Mouse (Mus musculus): ENCODE results near the gene Fzr1. TPM values are rescaled to one million over a fixed set of nuclear protein-coding genes. Genes with fewer than 3 reads are reported as not detected.

The Fzr1 gene
- polyA plus RNA-seq, 1 experiment from 2014 or later = 146 TPM

GRCm38 (mm10) chr10:81356991-81357844, 21.1 kb downstream of the Fzr1 start, which contains the start of gene Mfsd12:
Gene Mfsd12, plus strand, starts transcription at chr10:81357491.
- WGBS = 2% methylated on average over 64 of the region's 79 CpGs
- H3K27ac ChIP-seq (replicated peaks) = peak within 1 kb of the TSS; percentile 63
- peak within 1 kb of the TSS; percentile 73 for H3K4me3 ChIP-seq (replicated peaks)
- H3K27me3 ChIP-seq (replicated peaks) = no peaks in the 10 kb centered on the region
- H3K9ac ChIP-seq (replicated peaks) = peak within 1 kb of the TSS; percentile 76
- no peaks in the 10 kb centered on the region for H3K9me3 ChIP-seq (replicated peaks)
- H3K36me3 ChIP-seq = peaks cover 7% of the 10 kb centered on the region; the same call in 1 of the 2 replicates
- H3K4me1 ChIP-seq = peaks cover 42% of the 10 kb centered on the region
- peak within 1 kb of the TSS; percentile 85 for H3K4me2 ChIP-seq
- peak; percentile 93 for ATAC-seq (ENCODE audit: low FRiP score)

GRCm38 (mm10) chr10:81356352-81356990, 21.8 kb downstream of the Fzr1 start:
- Histone ChIP-seq H3K4me1 (peaks cover 42% of the 10 kb centered on the region), H3K4me2 (peak overlapping the region; percentile 85), H3K27me3 (replicated peaks) (no peaks in the 10 kb centered on the region), H3K9me3 (replicated peaks) (no peaks in the 10 kb centered on the region), H3K4me3 (replicated peaks) (peak overlapping the region; percentile 73; the same call in 1 of the 2 replicates), H3K36me3 (peaks cover 5% of the 10 kb centered on the region; the same call in 1 of the 2 replicates), H3K9ac (replicated peaks) (peak overlapping the region; percentile 23; the same call in 1 of the 2 replicates), H3K27ac (replicated peaks) (peak overlapping the region; percentile 9; the same call in 1 of the 2 replicates)
- no peak for ATAC-seq (ENCODE audit: low FRiP score)
- WGBS = 54% methylated on average over 12 of the region's 12 CpGs

GRCm38 (mm10) chr10:81355533-81355932, 22.8 kb downstream of the Fzr1 start:
- H3K36me3 ChIP-seq = peaks cover 5% of the 10 kb centered on the region; the same call in 1 of the 2 replicates
- 94% methylated on average over 4 of the region's 4 CpGs for WGBS
- H3K4me2 ChIP-seq = no peak overlapping the region
- H3K4me3 ChIP-seq (replicated peaks) = no peak overlapping the region
- ATAC-seq (ENCODE audit: low FRiP score) = no peak
- peaks cover 37% of the 10 kb centered on the region for H3K4me1 ChIP-seq
- no peaks in the 10 kb centered on the region for H3K9me3 ChIP-seq (replicated peaks)
- H3K9ac ChIP-seq (replicated peaks) = no peak overlapping the region
- no peak overlapping the region for H3K27ac ChIP-seq (replicated peaks)
- no peaks in the 10 kb centered on the region for H3K27me3 ChIP-seq (replicated peaks)

GRCm38 (mm10) chr10:81354738-81355477, 23.4 kb downstream of the Fzr1 start:
- Histone ChIP-seq H3K9me3 (replicated peaks) (no peaks in the 10 kb centered on the region), H3K27me3 (replicated peaks) (no peaks in the 10 kb centered on the region), H3K4me2 (no peak overlapping the region), H3K27ac (replicated peaks) (no peak overlapping the region), H3K36me3 (peaks cover under 1% of the 10 kb centered on the region; the same call in 1 of the 2 replicates), H3K4me3 (replicated peaks) (no peak overlapping the region), H3K4me1 (peaks cover 34% of the 10 kb centered on the region), H3K9ac (replicated peaks) (no peak overlapping the region)
- WGBS = 77% methylated on average over 9 of the region's 9 CpGs
- ATAC-seq (ENCODE audit: low FRiP score) = no peak

GRCm38 (mm10) chr10:81351678-81352291, 26.5 kb downstream of the Fzr1 start:
- H3K9me3 ChIP-seq (replicated peaks) = no peaks in the 10 kb centered on the region
- H3K4me3 ChIP-seq (replicated peaks) = no peak overlapping the region
- ATAC-seq (ENCODE audit: low FRiP score) = no peak
- WGBS = 25% methylated on average over 9 of the region's 9 CpGs
- peaks cover 11% of the 10 kb centered on the region for H3K27me3 ChIP-seq (replicated peaks)
- H3K36me3 ChIP-seq = no peaks in the 10 kb centered on the region
- no peak overlapping the region for H3K27ac ChIP-seq (replicated peaks)
- no peak overlapping the region for H3K9ac ChIP-seq (replicated peaks)
- no peak overlapping the region for H3K4me2 ChIP-seq
- peaks cover 27% of the 10 kb centered on the region for H3K4me1 ChIP-seq

GRCm38 (mm10) chr10:81350351-81351063, 27.8 kb downstream of the Fzr1 start, which contains the start of gene Hmg20b:
Gene Hmg20b, minus strand, starts transcription at chr10:81350480.
- under 1% methylated on average over 54 of the region's 54 CpGs for WGBS

GRCm38 (mm10) chr10:81349961-81350350, 28.4 kb downstream of the Fzr1 start:
- no peaks in the 10 kb centered on the region for H3K9me3 ChIP-seq (replicated peaks)
- H3K36me3 ChIP-seq = no peaks in the 10 kb centered on the region
- peak overlapping the region; percentile 62 for H3K9ac ChIP-seq (replicated peaks)
- H3K4me3 ChIP-seq (replicated peaks) = peak overlapping the region; percentile 65
- H3K27me3 ChIP-seq (replicated peaks) = peaks cover 17% of the 10 kb centered on the region
- peak overlapping the region; percentile 56 for H3K27ac ChIP-seq (replicated peaks)
- peak; percentile 19 for ATAC-seq (ENCODE audit: low FRiP score)
- H3K4me1 ChIP-seq = peaks cover 29% of the 10 kb centered on the region
- H3K4me2 ChIP-seq = peak overlapping the region; percentile 95
- 1% methylated on average over 29 of the region's 29 CpGs for WGBS

More at GRCm38 (mm10) chr10:81350351-81351063, 27.8 kb downstream of the Fzr1 start, which contains the start of gene Hmg20b:
- Histone ChIP-seq H3K27me3 (replicated peaks) (peaks cover 14% of the 10 kb centered on the region), H3K9me3 (replicated peaks) (no peaks in the 10 kb centered on the region), H3K9ac (replicated peaks) (peak within 1 kb of the TSS; percentile 62), H3K4me3 (replicated peaks) (peak within 1 kb of the TSS; percentile 65), H3K36me3 (no peaks in the 10 kb centered on the region), H3K27ac (replicated peaks) (peak within 1 kb of the TSS; percentile 83), H3K4me1 (peaks cover 29% of the 10 kb centered on the region), H3K4me2 (peak within 1 kb of the TSS; percentile 95)
- peak; percentile 94 for ATAC-seq (ENCODE audit: low FRiP score)

- no peaks in the 10 kb centered on the region for H3K9me3 ChIP-seq (replicated peaks)
- WGBS = 5% methylated on average over 12 of the region's 12 CpGs
- peaks cover 29% of the 10 kb centered on the region for H3K4me1 ChIP-seq
- peak overlapping the region; percentile 95 for H3K4me2 ChIP-seq
- no peaks in the 10 kb centered on the region for H3K36me3 ChIP-seq
- no peak overlapping the region for H3K27ac ChIP-seq (replicated peaks)
- H3K9ac ChIP-seq (replicated peaks) = 0 out of 2 replicates have a peak overlapping the region, but pooled peaks have one; percentile 29
- no peak for ATAC-seq (ENCODE audit: low FRiP score)
- peaks cover 25% of the 10 kb centered on the region for H3K27me3 ChIP-seq (replicated peaks)
- H3K4me3 ChIP-seq (replicated peaks) = peak overlapping the region; percentile 65
Observed at GRCm38 (mm10) chr10:81349146-81349545, 29.2 kb downstream of the Fzr1 start.

GRCm38 (mm10) chr10:81346453-81347067, 31.8 kb downstream of the Fzr1 start:
- Histone ChIP-seq H3K4me1 (peaks cover 37% of the 10 kb centered on the region), H3K36me3 (no peaks in the 10 kb centered on the region), H3K27me3 (replicated peaks) (peaks cover 50% of the 10 kb centered on the region), H3K9me3 (replicated peaks) (no peaks in the 10 kb centered on the region), H3K4me2 (peak overlapping the region; percentile 63), H3K9ac (replicated peaks) (peak overlapping the region; percentile 42), H3K27ac (replicated peaks) (peak overlapping the region; percentile 65), H3K4me3 (replicated peaks) (peak overlapping the region; percentile 38)
- peak; percentile 13 for ATAC-seq (ENCODE audit: low FRiP score)
- WGBS = 8% methylated on average over 45 of the region's 55 CpGs

GRCm38 (mm10) chr10:81345162-81345534, 33.2 kb downstream of the Fzr1 start:
- H3K27ac ChIP-seq (replicated peaks) = no peak overlapping the region
- 83% methylated on average over 4 of the region's 4 CpGs for WGBS

More at GRCm38 (mm10) chr10:81345162-81345534, 33.2 kb downstream of the Fzr1 start:
- peaks cover 35% of the 10 kb centered on the region for H3K4me1 ChIP-seq
- no peak overlapping the region for H3K9ac ChIP-seq (replicated peaks)
- no peaks in the 10 kb centered on the region for H3K36me3 ChIP-seq
- H3K9me3 ChIP-seq (replicated peaks) = no peaks in the 10 kb centered on the region
- H3K4me3 ChIP-seq (replicated peaks) = no peak overlapping the region
- no peak overlapping the region for H3K4me2 ChIP-seq
- H3K27me3 ChIP-seq (replicated peaks) = peaks cover 64% of the 10 kb centered on the region
- no peak for ATAC-seq (ENCODE audit: low FRiP score)
